Mouse (Mus musculus) Patski (cell line): ENCODE data around the gene Arhgap24. TPM values are rescaled to one million over a fixed set of nuclear protein-coding genes. Genes with fewer than 3 reads are reported as not detected.
A peak's percentile ranks its signal among the peaks of the same experiment; 100 is the strongest.

ENCODE experiments used
- ATAC-seq: fragments of 100-300 bp; one replicate; pipeline ENCODE4 v1.8.0; 2021
- CTCF ChIA-PET: fragments of 350-600 bp; sonication (Branson Sonifier 250); formaldehyde crosslinking; loops from one replicate; lab custom pipeline; 2022; ENCODE audit warnings: inconsistent platforms; lab: Charles Lee
- POLR2A ChIA-PET: fragments of 350-600 bp; sonication (Branson Sonifier 250); formaldehyde crosslinking; loops from one replicate; lab custom pipeline; 2022; ENCODE audit warnings: antibody characterized with exemption, inconsistent platforms; lab: Charles Lee
- DNase-seq: peaks from one replicate; pipeline ENCODE4 v3.0.0-alpha.2; 2011; ENCODE audit warnings: low read depth, low spot score
- H3K27me3 ChIP-seq: fragments of 371-371 bp; one replicate; pipeline ENCODE4 v1.5.1; 2021
- CTCF ChIP-seq: fragments of 100-300 bp; IDR thresholded peaks from one replicate; pipeline ENCODE4 v1.5.1; 2021
- in situ Hi-C: fragments of 300-500 bp; cut with MboI; formaldehyde crosslinking; loops from 3 replicates; pipeline ENCODE4 v1.11.1; 2018; ENCODE audit warnings: low pct_unique_long_range_greater_than_20kb, mixed read lengths
- polyA plus RNA-seq: library from polyadenylated mRNA; unstranded; gene quantifications from one replicate; pipeline ENCODE4 v1.2.3, GENCODE M21; 2021

The Arhgap24 gene
- polyA plus RNA-seq = 37.6 TPM

DNA sequence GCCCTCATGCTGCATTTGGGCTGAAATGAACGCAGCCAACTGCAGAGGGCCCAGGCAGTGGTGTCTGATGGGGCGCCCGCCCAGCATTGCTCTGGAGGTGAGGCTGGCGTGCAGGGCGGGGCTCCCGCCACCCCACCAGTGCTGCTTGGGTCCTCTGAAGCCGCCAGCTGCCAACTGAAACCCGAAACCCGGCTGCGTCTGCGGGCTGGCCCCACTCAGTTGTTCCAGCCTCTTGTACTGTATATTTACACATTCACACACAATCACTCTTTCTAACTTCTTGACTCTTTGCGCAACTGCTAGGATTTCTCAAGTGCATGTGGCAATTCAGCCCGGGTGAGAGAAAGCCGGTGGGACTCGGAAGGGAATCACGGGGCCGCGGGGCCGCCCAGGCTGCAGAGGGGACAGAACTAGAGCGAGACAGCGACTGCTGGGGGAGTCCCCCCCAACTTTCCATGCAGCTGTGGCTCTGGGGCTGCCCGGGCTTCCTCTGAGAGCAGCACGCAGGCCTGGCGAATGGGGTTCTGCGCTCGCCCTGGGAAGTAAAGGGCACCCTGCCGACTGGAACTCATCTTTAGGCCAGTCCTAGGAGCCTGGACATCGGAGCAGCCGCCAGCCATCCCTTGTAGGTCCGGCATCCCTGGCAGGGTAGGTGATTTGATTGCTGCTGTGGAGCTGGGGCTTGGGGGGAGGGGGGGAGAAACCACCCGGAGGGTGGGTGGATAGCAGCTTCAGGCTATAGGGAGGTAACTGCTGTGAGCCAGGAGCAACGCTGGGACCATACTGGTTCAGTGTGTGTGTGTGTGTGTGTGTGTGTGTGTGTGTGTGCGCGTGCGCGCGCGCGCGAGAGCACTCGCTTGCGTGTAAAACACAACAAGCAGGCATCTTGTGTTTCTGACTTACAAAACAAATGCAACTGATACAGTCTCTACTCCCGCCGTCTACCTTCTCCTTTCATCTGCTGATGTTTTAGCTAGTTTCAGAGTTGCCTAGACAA is at the start of gene Arhgap24:
Gene Arhgap24 (plus strand): TSS at position 177 of the 997 bp plus-strand sequence.
- ATAC-seq (peak; percentile 80), DNase-seq (no peak)
- peaks cover 14% of the 10 kb centered on the region for H3K27me3 ChIP-seq
- in situ Hi-C loops = no loop called here
- no peak for TF ChIP-seq CTCF
- ChIA-PET CTCF (interaction anchor here (1.5 to 1.7 kb wide), 3 partner anchors 14 to 26 kb away, joined by 3 to 10 read pairs (median 4); no protein-coding TSS in a partner anchor), POLR2A (interaction anchor here (0.7 kb wide), 2 partner anchors 193 to 374 kb away, joined by 3 to 6 read pairs; no protein-coding TSS in a partner anchor)

DNA sequence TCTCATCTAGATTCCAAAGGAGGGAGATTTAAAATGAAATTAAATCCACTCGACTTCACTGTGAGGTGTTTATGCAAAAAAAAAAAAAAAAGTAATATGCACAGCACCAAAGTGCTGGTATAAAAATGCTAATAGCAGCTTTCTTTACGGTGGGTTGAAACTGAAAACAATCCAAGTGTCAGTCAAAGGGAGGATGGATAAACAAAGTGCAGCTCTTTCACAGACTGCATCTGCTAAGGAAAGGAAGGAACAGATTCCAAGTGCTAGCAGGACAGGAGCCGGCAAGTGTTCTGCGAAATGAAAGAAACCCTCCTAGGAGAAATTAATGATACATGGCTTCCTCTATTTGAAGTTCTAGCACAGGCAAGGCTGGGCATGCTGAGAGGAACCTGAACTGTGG is 47.0 kb upstream of the Arhgap24 start:
- ATAC-seq = no peak
- in situ Hi-C loops = no loop called here
- TF ChIP-seq CTCF = no peak
- ChIA-PET CTCF (interaction anchor here (2.0 kb wide), 1 partner anchor 9 kb away, joined by 4 read pairs; no protein-coding TSS in a partner anchor), POLR2A (no interaction called here)
- H3K27me3 ChIP-seq = no peaks in the 10 kb centered on the region
- no peak for DNase-seq

DNA sequence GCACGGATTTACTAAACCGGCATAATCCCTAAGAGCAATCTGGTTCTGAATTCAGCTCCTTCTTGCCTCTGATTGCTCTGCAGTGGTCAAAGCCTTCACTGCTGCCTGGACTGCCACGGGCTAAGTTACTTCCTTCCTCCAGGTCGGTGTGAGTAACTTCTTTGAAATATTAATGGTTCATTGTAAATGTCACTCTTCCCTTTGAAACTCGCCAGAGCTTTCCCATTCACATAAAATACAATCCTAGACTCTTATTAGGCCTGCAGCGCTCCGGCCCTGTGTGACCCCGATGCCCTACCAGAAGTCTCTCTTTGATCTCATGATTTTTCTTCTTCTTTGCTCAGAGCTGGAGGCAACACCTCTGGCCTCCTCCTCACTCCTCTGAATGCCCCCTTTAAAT is 44.6 kb upstream of the Arhgap24 start:
- DNase-seq (no peak), ATAC-seq (no peak)
- H3K27me3 ChIP-seq = no peaks in the 10 kb centered on the region
- TF ChIP-seq CTCF = no peak
- POLR2A ChIA-PET = no interaction called here
- CTCF ChIA-PET = interaction anchor here (0.6 kb wide), 1 partner anchor 38 kb away, joined by 4 read pairs; no protein-coding TSS in a partner anchor
- in situ Hi-C loops = no loop called here

DNA sequence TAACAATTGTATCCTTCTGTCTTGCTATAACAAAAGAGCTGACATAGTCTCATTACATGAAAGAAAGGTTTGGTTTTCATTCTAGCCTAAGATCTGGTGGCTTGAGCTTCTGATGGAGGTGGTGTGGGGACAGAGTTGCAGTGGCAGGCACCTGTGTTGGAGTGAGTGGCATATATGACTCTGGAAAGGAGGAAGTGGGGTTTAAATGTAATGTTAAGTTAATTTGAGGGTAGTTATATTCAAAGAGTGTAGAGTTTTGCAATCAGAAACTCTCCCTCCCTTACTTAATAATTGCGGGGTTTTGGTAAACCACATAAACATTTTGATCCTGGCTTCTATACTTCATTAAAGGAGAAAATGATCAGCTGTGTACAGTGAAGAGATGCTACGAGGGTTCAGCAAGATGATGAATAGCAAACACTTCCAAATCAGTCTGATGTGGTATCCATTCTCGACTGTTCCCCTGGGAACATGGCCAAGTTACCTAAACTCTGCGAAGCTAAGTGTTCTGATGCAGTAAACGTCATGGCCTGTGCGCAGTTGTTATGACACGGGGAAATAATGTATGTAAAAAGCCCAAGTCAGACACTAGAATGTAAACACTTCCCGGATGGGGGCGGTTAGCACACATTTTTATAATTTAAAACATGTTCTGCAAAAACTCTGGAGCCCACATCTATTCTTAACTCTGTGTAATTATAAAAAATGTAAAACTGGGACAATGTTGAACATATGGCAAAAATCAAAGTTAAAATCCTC is 41.9 kb upstream of the Arhgap24 start:
- no peaks in the 10 kb centered on the region for H3K27me3 ChIP-seq
- in situ Hi-C loops = no loop called here
- CTCF ChIA-PET = interaction anchor here (1.7 to 2.0 kb wide), 2 partner anchors 9 to 16 kb away, joined by 3 to 7 read pairs; no protein-coding TSS in a partner anchor
- no peak for TF ChIP-seq CTCF
- ATAC-seq (no peak), DNase-seq (no peak)
- POLR2A ChIA-PET = no interaction called here

DNA sequence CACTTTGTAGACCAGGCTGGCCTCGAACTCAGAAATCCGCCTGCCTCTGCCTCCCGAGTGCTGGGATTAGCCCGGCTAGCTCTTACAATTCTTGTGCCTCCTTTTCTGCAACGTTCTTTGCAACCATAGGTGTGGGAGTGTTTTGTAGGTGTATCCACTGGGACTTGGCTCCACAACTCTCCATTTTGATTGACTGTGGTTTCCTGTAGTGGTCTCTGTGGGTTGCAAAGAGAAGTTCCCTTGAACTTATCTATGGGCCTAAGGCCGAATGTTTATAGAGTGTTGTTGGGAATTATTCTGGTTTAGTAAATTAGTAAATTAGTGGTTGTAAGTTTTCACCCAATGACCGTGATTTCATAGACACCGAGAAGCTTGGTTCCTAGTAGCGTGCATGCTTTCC is 33.8 kb upstream of the Arhgap24 start:
- ATAC-seq (no peak), DNase-seq (no peak)
- in situ Hi-C loops = no loop called here
- POLR2A ChIA-PET = no interaction called here
- H3K27me3 ChIP-seq = no peaks in the 10 kb centered on the region
- no peak for TF ChIP-seq CTCF
- CTCF ChIA-PET = interaction anchor here (1.4 kb wide), 1 partner anchor 9 kb away, joined by 3 read pairs; no protein-coding TSS in a partner anchor

DNA sequence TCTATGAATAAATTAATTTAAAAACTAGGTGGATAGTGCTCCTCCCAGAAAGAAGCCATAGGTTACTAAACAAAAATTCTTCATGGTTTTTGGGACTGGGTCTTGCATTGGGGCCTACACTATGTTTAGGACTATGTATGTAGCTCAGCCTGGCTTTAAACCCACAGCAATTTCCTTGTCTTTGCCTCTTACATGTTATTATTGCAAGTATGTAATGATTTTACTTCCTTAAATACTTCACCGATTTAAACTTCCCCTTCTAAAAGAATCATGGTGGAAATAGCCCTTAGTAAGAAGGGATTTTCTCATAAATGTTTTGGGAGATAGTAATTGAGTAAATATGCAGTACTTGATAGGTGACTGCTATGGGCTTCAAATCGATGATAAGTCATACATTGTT is 30.3 kb upstream of the Arhgap24 start:
- in situ Hi-C loops = no loop called here
- TF ChIP-seq CTCF = no peak
- DNase-seq (no peak), ATAC-seq (no peak)
- H3K27me3 ChIP-seq = no peaks in the 10 kb centered on the region
- CTCF ChIA-PET = no interaction called here
- POLR2A ChIA-PET = no interaction called here

DNA sequence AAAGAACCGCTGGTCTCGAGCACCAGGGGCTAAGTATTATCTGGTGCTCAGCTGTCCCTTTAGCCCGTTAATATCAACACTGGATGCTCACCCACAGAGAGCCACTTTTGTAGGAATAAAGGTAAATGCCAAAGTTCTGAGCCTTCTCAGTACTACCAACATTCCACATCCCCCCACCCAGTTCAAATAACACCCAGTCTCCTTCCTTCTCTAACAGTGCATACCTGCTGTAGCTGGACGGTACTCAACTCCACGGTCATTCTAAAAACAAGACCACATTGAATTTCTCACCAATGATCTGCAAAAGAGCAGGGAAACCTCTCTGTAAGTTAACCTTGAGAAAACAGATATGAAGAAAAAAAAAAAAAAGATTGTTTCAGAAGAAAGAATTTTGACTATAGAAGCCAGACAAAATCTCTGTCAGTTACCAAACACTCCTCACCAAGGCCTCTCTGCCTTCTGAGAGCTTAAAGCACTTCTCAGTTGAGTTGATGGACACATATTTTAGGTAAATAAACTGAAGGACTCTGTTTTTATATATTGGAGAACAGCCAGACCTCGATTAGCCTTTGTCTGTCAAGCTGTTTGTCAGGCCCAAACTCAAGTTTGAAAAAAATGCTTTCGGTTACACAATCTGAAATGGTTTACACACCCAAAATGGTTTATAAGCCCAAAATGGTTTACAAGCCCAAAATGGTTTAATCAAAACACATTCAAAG is 29.0 kb upstream of the Arhgap24 start:
- DNase-seq (no peak), ATAC-seq (no peak)
- ChIA-PET POLR2A (no interaction called here), CTCF (interaction anchor here (0.6 kb wide), 1 partner anchor 187 kb away, joined by 3 read pairs; no protein-coding TSS in a partner anchor)
- in situ Hi-C loops = no loop called here
- no peak for TF ChIP-seq CTCF
- H3K27me3 ChIP-seq = no peaks in the 10 kb centered on the region

DNA sequence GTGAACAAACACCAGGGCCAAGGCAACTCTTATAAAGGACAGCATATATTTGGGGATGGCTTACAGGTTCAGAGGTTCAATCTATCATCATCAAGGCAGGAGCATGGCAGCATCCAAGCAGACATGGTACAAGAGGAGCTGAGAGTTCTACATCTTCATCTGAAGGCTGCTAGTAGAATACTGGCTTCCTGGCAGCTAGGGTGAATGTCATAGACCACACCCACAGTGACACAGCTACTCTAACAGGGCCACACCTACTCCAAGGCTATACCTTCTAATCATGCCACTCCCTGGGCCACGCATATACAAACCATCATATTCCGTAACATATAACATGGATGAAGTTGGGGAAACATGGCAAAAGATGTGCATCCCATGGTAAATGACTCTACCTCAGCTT is 27.9 kb upstream of the Arhgap24 start:
- ATAC-seq = no peak
- in situ Hi-C loops = no loop called here
- TF ChIP-seq CTCF = no peak
- CTCF ChIA-PET = no interaction called here
- no peak for DNase-seq
- POLR2A ChIA-PET = no interaction called here
- H3K27me3 ChIP-seq = no peaks in the 10 kb centered on the region

DNA sequence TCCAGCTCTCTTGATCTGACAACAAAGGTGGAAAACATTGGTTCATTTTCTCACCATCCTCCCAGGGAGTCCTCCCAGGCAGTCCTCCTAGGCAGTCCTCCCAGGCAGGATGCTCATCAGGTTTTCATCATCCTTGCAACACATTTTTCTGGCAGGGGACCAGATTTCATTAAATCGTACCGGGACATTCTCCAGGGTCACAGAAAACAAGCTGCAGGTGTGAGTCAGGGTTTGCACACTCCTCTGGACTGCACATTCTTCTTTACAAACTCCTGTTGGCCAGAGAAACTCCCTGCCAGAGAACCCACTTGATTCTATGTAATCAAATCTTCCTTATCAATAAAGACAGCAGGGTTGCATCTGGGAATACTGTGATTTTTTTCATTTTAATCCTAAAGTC is 25.9 kb upstream of the Arhgap24 start:
- DNase-seq (no peak), ATAC-seq (no peak)
- in situ Hi-C loops = no loop called here
- H3K27me3 ChIP-seq = no peaks in the 10 kb centered on the region
- no peak for TF ChIP-seq CTCF
- ChIA-PET POLR2A (no interaction called here), CTCF (interaction anchor here (2.5 kb wide), 1 partner anchor 17 kb away, joined by 7 read pairs; no protein-coding TSS in a partner anchor)
